Mouse (Mus musculus) cerebellum, postnatal 10 days (tissue): ENCODE results near the gene Pik3c2b.

Experiments used
- DNase-seq, 2 experiments: peaks; one replicate each; pipeline ENCODE4 v3.0.0; 2021; ENCODE audit warnings: mixed read lengths in 2 of 2

Gene Pik3c2b

GRCm38 (mm10) chr1:133135808-133136207, 90.3 kb downstream of the Pik3c2b start:
- DNase-seq, result no peak

GRCm38 (mm10) chr1:133138401-133138800, 92.9 kb downstream of the Pik3c2b start:
- DNase-seq, result no peak

- peak; percentile 75 to 84 for DNase-seq
These were observed 100.8 kb downstream of the Pik3c2b start for GRCm38 (mm10) chr1:133146014-133147009.

- no peak for DNase-seq
These were observed 101.9 kb downstream of the Pik3c2b start for GRCm38 (mm10) chr1:133147324-133147723.

GRCm38 (mm10) chr1:133148122-133148521, 102.7 kb downstream of the Pik3c2b start:
- no peak for DNase-seq

GRCm38 (mm10) chr1:133150556-133150955, 105.1 kb downstream of the Pik3c2b start:
- DNase-seq, result no peak

- no peak for DNase-seq
These were observed 106.7 kb downstream of the Pik3c2b start for GRCm38 (mm10) chr1:133152213-133152612.

GRCm38 (mm10) chr1:133155270-133155669, 109.8 kb downstream of the Pik3c2b start:
- no peak for DNase-seq
